Mouse (Mus musculus): Measurements from ENCODE around the gene Tsfm. TPM values are rescaled to one million over a fixed set of nuclear protein-coding genes. Genes with fewer than 3 reads are reported as not detected.

The Tsfm gene
- polyA plus RNA-seq, 1 experiment: 45.2 TPM

DNA sequence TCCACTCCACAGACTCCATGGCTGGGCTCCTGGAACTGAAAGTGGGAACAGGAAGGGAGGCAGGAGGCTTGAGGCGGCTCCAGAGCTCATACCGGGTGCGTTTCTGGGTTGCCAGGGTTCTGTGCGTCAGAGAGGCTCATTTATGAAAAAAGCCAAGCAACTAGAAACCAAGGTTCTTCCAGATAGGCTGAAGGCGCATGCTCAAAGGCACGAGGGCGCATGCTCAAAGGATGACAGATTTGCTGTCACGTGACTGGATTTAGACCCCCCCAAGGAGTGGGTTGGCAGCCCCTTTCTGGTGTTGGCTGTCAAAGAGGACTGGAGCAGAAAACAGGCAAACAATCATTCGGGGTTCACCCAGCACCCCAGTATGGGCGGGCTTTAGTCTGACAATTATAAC, 68.9 kb downstream of the Tsfm start:
- H3K4me3 ChIP-seq (replicated peaks; ENCODE audit: insufficient read depth, low read depth, low read length): no peak overlapping the region
- 9% methylated on average over 10 of the region's 10 CpGs for WGBS
- peak overlapping the region; percentile 95 for H3K27ac ChIP-seq (ENCODE audit: insufficient read depth, low read length)
- H3K27me3 ChIP-seq (ENCODE audit: control insufficient read depth, insufficient read depth, low read length): no peaks in the 10 kb centered on the region
- peaks cover 47% of the 10 kb centered on the region for H3K4me1 ChIP-seq (ENCODE audit: control insufficient read depth, insufficient read depth, low read length)
- TF ChIP-seq CTCF (IDR thresholded peaks at IDR 0.05; ENCODE audit: borderline replicate concordance, insufficient read depth, low read depth, low read length): no peak
- 0 out of 2 replicates have a peak, but pooled peaks have one; percentile 23 for TF ChIP-seq POLR2A (IDR thresholded peaks at IDR 0.05; ENCODE audit: borderline replicate concordance, insufficient read depth, low read length)
- peak; percentile 91 to 93 for DNase-seq

Other genes with a start within 250 kb of the Tsfm start
- gene Atp23, start 129.5 kb downstream of the Tsfm start, polyA plus RNA-seq (2012; rRNA removed): 10.2 and 10.4 TPM in 2 replicates
- 96.2 and 101 TPM in 2 replicates for gene Ctdsp2, start 52.1 kb downstream of the Tsfm start, polyA plus RNA-seq (2012; rRNA removed)
- gene Avil, start 30.1 kb downstream of the Tsfm start, polyA plus RNA-seq (2012; rRNA removed): 0.33 and 0.54 TPM in 2 replicates
- 10.7 and 11.8 TPM in 2 replicates for gene Mettl1, start 10.6 kb upstream of the Tsfm start, polyA plus RNA-seq (2012; rRNA removed)
- 0.13 TPM in 2 replicates for gene Eef1akmt3, start 10.7 kb upstream of the Tsfm start, polyA plus RNA-seq (2012; rRNA removed)
- gene Cyp27b1, start 17.4 kb upstream of the Tsfm start, polyA plus RNA-seq (2012; rRNA removed): 0.19 and 0.29 TPM in 2 replicates
- gene March9, start 29.3 kb upstream of the Tsfm start, polyA plus RNA-seq (2012; rRNA removed): 11.8 TPM in 2 replicates
- gene Cdk4, start 32.7 kb upstream of the Tsfm start, polyA plus RNA-seq (2012; rRNA removed): 141 and 143 TPM in 2 replicates
- gene Tspan31, start 39.4 kb upstream of the Tsfm start, polyA plus RNA-seq (2012; rRNA removed): 81.6 and 84.6 TPM in 2 replicates
- gene Agap2, start 44.4 kb upstream of the Tsfm start, polyA plus RNA-seq (2012; rRNA removed): 99.5 and 109 TPM in 2 replicates
- gene Os9, start 90.3 kb upstream of the Tsfm start, polyA plus RNA-seq (2012; rRNA removed): 98.9 and 100 TPM in 2 replicates
- 81.9 and 83.6 TPM in 2 replicates for gene B4galnt1, start 134.4 kb upstream of the Tsfm start, polyA plus RNA-seq (2012; rRNA removed)
- gene Slc26a10, start 149.8 kb upstream of the Tsfm start, polyA plus RNA-seq (2012; rRNA removed): 3.1 and 3.3 TPM in 2 replicates
- 105 and 117 TPM in 2 replicates for gene Arhgef25, start 159.2 kb upstream of the Tsfm start, polyA plus RNA-seq (2012; rRNA removed)
- 321 and 339 TPM in 2 replicates for gene Dtx3, start 164.9 kb upstream of the Tsfm start, polyA plus RNA-seq (2012; rRNA removed)
- gene Pip4k2c, start 180.7 kb upstream of the Tsfm start, polyA plus RNA-seq (2012; rRNA removed): 58.8 and 64.1 TPM in 2 replicates
- gene Kif5a, start 232.5 kb upstream of the Tsfm start, polyA plus RNA-seq (2012; rRNA removed): 377 and 378 TPM in 2 replicates
- gene Dctn2, start 235.5 kb upstream of the Tsfm start, polyA plus RNA-seq (2012; rRNA removed): 322 and 328 TPM in 2 replicates